Comparison of ENCODE assay signal across 8 mouse cellular contexts in the genomic region with DNA sequence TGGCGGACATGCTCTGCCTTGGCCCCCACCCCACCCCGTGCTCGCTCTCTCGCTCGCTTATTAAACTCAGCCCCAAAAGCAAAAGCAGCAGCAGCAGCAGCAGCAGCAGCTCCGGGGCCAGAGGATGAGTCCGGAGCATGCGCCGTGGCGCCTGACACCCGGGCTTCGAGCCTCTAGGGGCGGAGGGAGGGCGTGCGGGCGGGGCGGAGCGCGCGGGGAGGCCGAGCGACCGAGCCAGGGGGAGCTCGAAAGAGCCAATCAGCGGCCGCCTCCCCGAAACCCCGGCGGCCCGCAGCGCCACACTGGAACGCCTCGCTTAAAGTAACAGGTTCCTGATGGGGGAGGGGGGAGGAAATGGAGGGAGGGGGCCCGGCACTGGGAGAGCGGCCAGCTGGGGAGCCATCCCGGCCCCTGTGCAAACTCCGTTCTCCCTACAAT. TPM values are rescaled to one million over a fixed set of nuclear protein-coding genes. Genes with fewer than 3 reads are reported as not detected.
A peak's percentile ranks its signal among the peaks of the same experiment; 100 is the strongest.
DNase-seq lines count a peak whose midpoint lies in the region; ATAC-seq and TF ChIP-seq lines count a peak whose summit lies in the region.

A gene (minus strand): TSS at position 149 of the 438 bp plus-strand sequence.

- no peak for TF ChIP-seq CTCF in Patski (IDR thresholded peaks at IDR 0.05)

- H3K9ac ChIP-seq in hindbrain, embryonic 14.5 days, result peak within 1 kb of the TSS; percentile 90

- in situ Hi-C loops in Patski (cut with MboI; ENCODE audit: low pct_unique_long_range_greater_than_20kb), result no loop called here

- H3K9me3 ChIP-seq in hindbrain, embryonic 14.5 days (ENCODE audit: control insufficient read depth, low read length), result no peaks in the 10 kb centered on the region

- WGBS in hindbrain, embryonic 14.5 days, result 2% methylated on average over 37 of the region's 37 CpGs

- H3K36me3 ChIP-seq in hindbrain, embryonic 14.5 days (replicated peaks; ENCODE audit: control insufficient read depth, insufficient read depth), result peaks cover 6% of the 10 kb centered on the region; the same call in 1 of the 2 replicates

- peak within 1 kb of the TSS; percentile 86 for H3K4me2 ChIP-seq in hindbrain, embryonic 14.5 days (replicated peaks)

- peaks cover 31% of the 10 kb centered on the region for H3K4me1 ChIP-seq in hindbrain, embryonic 14.5 days (replicated peaks; ENCODE audit: control insufficient read depth, insufficient read depth, low read length)

- no peaks in the 10 kb centered on the region for H3K27me3 ChIP-seq in Patski
- peaks cover 15% of the 10 kb centered on the region for H3K27me3 ChIP-seq in hindbrain, embryonic 14.5 days (ENCODE audit: control insufficient read depth, insufficient read depth, low read length)

- peak; percentile 65 for DNase-seq in Patski (ENCODE audit: low read depth, low spot score)
- DNase-seq in cerebellum, postnatal 14 days, result peak; percentile 95 to 97
- DNase-seq in frontal cortex, postnatal 14 days (ENCODE audit: low spot score in 2 of 2), result peak; percentile 83 to 89
- peak; percentile 95 for DNase-seq in hindbrain, embryonic 14.5 days (ENCODE audit: low spot score)
- DNase-seq in layer of hippocampus, postnatal 36 days, result peak; percentile 93 to 94
- peak; percentile 96 for DNase-seq in lung, postnatal 36 days
- peak; percentile 98 for DNase-seq in retina, postnatal 1 day
- DNase-seq in urinary bladder, adult 18-20 months (ENCODE audit: low spot score in 2 of 2), result peak; percentile 91 to 96

- CTCF ChIA-PET in Patski (lab: Charles Lee), result no interaction called here

- peak within 1 kb of the TSS; percentile 64 for H3K4me3 ChIP-seq in hindbrain, embryonic 14.5 days (replicated peaks; ENCODE audit: low read length)

- POLR2A ChIA-PET in Patski (lab: Charles Lee), result interaction anchor here (0.5 to 1.4 kb wide), 3 partner anchors 13 to 245 kb away, joined by 3 to 6 read pairs (median 3); no protein-coding TSS in a partner anchor

- ATAC-seq in Patski, result peak; percentile 93
- ATAC-seq in hindbrain, embryonic 14.5 days (ENCODE audit: low FRiP score), result peak; percentile 92

- peak within 1 kb of the TSS; percentile 98 for H3K27ac ChIP-seq in hindbrain, embryonic 14.5 days

RNA-seq across cellular contexts. Expression of the gene that starts here (rescaled TPM):
- 37.9 TPM for polyA plus RNA-seq in Patski (2021)
- polyA plus RNA-seq in hindbrain, embryonic 14.5 days (2014; fragmentation: Nextera tagmentation; extraction: Ambion mirVana), result 68.8 and 72.9 TPM in 2 replicates
- total RNA-seq in layer of hippocampus, postnatal 36 days (2021), result 10 to 100 TPM; 52.2 to 56.0 TPM

Comparison
In these comparisons a context has a peak if more than half of its experiments do, and no peak if none do; other contexts are left out.
1. Peak in every context shown above with its lines: DNase-seq, ATAC-seq, H3K4me3 ChIP-seq and H3K27ac ChIP-seq.